Mouse (Mus musculus): Measurements from ENCODE around the gene Zdhhc19.

Zdhhc19 gene

DNA sequence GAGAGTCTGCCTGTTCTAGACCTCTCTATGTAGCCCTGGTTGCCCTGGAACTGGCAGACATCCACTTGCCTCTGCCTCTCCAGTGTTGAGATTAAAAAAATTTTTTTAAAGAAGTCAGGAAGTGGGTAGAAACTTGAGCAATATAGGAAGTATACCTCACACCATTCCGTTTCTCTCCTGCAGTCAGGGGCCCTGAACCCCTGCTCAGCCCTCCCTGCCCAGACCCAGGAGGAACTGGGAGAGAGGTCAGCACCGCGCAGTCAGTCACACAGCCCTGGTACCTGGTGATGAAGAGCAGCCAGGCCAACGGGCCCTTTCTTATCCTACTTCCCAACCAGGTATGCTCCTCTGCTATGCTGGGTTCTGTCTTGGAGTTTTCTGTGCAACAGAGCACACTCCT lies 54.0 kb downstream of the Zdhhc19 start:
- DNase-seq (ENCODE audit: low spot score in 2 of 2) = no peak

DNA sequence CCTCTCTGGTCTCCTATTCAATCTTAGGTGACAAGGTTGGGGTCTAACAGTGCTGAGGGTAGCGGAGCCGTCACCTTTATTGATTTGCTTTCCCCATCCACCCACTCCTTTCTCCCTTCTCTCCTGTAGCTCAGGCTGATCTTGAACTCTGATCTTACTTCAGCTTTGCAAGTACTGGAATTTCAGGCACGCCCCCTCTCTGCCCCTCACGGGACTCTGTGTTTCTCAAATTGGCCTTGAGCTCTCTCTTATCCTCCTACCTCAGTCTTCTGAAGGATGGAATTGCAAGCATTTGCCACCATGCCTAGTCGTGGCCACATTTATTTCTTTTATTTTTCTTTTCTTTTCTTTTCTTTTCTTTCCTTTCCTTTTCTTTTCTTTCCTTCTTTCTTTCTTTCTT lies 54.4 kb downstream of the Zdhhc19 start:
- DNase-seq (ENCODE audit: low spot score in 2 of 2) = no peak

DNA sequence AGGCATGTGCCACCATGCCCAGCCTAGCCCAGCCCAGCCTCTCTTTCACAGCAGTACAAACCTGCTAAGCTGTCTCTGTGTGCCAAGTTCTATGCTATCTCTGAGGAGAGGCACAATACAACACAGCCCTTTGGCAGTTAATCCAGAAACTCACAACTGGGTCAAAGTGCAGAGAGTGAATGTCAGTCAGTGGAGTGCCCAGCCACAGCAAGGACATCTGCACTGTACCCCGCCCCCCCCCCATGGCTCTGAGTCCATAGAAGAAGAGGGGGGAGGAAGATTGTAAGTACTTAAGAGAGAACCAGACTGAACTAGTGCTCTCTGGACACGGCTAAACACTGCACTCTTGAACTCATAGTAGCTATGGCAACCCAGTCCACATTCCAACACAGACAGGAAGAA lies 55.3 kb downstream of the Zdhhc19 start:
- DNase-seq (ENCODE audit: low spot score in 2 of 2) = no peak

DNA sequence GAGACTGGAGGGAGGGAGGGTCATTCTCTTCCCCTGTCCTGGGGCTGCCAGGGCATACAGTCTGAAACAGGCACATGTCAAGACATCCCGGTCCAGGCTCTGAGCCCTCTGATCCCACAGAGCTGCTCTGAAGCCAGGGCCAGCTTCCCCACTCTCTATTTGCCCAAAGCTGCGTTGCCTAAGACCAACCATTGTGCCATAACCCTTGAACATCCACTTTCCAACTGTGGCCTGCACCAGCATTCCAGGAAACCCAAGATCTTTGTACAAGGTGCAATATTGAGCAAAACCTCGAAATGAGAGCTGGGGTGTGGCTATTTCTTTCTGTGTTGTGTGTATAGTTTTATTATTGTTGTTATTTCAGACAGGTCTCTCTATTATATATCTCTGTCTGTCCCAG lies 59.5 kb downstream of the Zdhhc19 start:
- DNase-seq (ENCODE audit: low spot score in 2 of 2) = no peak

DNA sequence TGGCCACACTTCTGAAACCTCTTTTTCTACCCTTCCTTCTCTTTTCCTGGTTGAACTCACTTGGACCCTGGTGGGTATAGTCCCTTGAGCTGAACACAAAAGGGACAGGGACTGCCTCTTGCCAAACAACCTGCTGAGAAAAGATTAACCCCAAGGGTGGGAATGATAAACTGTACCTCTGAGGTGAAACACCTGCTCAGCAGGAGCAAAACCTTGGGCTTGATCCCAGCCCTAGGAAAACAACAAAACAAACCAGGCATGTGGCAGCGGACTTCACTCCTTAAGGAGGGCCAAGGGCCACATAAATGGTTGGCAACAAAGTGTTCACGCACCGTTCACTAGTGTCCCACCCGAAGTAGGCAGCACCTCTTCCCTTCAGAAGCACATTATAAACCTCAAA lies 63.4 kb downstream of the Zdhhc19 start:
- no peak for DNase-seq (ENCODE audit: low spot score in 2 of 2)

DNA sequence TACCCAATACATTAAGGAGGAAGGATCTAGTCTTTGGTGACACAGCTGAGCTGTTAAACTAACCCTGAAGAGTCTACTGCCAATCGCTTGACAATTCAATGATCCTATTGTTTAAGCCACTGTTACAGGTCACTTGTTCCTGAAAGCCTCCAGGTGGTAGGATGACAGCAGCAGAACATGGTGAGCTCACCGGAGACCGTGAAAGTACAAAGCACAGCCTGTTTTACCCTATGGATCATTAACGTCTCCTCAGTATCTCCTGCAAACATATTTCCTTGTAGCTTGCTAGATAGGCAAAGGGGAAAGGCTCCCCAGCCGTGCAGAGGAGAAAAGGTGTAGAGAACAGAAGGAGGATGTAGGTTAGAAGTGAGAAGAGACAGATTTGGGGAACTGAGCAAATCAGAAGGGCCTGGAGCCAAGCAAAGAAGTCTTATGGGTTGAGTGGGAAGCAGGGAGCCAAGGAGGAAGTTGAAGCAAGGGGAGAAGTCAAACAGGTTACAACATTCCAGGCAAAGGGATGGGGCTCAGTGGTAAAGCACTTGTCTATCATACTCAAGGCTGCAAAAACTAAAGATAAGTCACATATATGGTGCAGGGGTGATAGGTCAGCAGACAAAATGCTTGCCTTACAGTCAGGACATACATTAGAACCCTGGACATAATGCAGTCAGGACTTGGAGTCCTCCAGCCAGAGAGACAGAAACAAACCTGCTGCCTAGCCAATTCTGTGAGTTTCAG lies 67.2 kb downstream of the Zdhhc19 start:
- no peak for DNase-seq (ENCODE audit: low spot score in 2 of 2)

DNA sequence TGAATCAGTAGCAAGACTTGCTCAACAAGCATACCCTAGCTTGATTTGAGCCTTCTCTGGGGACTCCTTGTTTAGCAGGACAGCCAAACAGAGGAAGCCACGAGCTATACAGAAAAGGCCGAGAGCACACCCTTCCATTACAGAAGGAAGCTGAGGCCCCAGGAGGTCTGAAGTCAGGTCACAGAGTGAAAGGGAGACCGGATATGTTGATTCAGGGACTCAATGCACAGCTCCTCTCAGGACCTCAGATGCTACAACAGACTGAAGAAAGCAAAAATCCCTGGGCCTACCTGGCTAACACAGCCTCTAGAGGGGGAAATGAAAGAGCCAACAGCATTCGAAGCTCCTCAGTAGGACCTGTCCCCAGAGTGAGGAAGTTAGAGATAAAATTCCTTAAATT lies 71.2 kb downstream of the Zdhhc19 start:
- DNase-seq (ENCODE audit: low spot score in 2 of 2) = no peak

DNA sequence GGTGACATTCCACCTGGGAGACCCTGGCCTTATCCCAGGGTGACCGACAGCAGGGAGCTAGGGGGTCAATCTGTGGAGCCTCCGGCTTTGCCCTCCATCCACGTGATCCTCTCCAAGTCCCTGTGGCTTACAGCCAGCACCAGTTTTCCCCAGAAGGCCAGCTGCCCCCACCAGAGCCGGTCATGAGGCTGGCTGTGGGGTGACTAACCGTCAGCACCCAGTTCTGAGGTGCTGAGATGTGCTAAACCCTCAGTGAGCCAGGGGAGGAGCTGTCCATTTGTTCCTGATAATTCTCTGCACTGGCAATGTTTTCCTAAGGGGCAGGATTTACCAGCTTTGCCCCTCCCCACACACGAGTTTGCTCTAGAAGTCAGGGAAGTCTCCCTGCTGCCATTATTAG lies 72.3 kb downstream of the Zdhhc19 start:
- no peak for DNase-seq (ENCODE audit: low spot score in 2 of 2)

DNA sequence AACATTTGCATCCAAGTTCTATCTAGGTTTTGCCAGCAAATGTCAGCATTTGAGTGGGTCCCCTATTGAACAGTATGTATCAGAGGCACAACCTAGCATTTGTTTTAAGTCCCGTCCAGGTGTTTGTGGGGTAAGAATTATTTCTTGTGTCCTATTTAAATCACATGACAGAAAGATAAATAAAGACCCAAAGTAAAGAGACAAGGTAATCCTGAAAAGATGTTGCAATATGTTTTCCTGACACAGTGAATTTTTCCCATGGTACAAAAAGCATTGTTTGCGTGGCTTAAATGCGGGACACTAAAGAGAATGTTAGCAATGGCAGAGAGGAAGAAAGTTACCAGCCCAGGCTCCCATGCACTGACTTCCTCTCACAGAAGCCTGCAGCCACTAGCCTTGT lies 74.0 kb downstream of the Zdhhc19 start:
- no peak for DNase-seq (ENCODE audit: low spot score in 2 of 2)

DNA sequence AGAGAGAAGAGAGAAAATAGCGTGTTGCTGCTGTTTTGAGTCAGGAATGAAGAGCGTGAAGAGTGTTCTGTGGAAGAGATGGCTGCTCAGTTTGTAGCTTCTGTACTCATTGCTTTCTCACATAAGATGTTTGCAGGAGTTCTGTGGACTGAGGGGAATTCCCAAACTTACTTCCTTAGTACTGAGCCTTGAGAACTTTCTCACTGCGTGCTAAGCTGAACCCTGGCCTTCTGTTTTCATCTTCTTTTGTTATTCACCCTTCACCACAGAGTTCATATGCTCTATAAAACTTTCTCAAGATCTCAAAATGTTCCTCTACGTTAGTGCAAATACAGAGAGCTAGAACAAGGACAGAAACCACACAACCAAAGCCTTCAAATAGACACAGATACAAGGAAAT lies 76.5 kb downstream of the Zdhhc19 start:
- no peak for DNase-seq (ENCODE audit: low spot score in 2 of 2)

DNA sequence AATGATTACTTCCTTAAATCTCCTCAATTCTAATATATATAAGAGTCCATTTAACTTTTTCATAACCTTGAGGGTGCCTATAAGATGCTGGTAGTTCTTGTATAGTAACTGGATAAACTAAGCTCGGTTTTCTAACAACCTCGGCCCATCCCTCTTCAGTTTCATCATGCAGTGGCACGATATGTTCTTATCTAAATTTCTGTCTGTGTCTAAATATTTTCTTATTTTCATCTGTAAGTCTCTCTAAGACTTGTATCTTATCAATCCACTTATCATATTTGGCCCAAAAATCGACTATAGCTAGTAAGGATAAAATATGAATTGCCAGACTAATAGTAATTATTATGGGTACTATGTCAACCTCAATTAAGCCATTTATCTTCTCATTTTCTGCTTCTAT lies 90.4 kb downstream of the Zdhhc19 start:
- no peak for DNase-seq (ENCODE audit: low spot score in 2 of 2)

DNA sequence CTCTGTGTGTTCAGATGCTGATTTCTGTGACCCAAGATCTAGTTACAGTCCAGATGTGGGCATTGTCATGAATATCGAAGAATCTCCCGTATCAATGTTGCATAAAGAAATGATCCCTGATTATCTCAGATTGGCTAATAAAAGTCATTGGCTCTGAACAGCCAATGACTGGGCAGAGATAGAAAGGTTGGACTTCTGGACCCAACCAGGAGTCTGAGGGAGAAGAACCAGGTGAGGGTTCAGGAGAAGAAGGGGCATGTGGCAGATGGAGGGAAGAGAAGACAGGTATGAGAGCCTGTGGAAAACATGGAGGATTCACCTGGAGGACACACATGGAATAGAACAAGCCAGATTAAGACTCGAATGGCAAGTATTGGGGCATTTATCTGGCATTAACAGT lies 92.5 kb downstream of the Zdhhc19 start:
- DNase-seq (ENCODE audit: low spot score in 2 of 2) = no peak

DNA sequence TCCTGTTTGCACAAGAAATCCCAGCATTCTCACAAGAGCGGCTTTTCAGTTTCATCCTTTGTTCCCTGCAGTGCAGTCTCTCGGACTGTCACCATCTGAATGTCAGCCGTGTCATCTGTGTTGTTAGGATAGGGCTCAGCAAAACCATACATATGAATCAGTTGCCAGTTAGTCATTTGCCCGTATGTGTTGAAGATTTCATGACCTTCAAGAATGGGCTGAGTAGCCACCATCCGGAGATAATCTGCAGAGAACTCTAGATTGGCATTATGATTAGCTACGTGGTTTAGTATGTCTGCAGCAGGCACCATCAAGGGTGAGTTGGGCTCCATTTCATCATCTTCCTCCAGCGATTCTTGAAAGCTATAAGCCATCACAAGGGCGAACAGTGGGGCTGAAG lies 95.5 kb downstream of the Zdhhc19 start:
- no peak for DNase-seq (ENCODE audit: low spot score in 2 of 2)

DNA sequence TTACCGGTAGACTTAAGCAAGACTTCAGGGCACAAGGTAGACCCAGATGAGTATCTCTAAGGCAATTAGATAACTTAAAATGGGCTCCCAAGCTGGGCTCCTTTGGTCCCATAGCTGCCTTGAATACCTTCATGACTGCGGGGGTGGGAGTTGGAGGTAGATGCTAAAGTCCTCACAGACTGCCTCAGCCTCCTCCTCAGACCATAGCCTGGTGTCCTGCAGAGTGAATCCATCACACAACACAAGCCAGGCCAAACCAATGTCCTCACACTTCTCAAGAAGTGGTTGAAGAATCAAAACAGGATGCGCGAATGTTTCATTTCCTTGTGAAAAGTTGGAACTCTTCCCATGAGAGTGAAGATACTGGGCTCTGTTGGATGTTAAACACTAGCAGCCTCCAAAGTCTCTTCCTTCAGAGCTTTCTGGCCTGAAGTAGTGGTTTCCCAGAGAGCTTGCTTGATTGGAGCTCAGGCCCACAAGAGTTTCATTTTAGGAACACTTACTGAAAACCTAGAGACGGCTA lies 97.3 kb downstream of the Zdhhc19 start:
- no peak for DNase-seq (ENCODE audit: low spot score in 2 of 2)

DNA sequence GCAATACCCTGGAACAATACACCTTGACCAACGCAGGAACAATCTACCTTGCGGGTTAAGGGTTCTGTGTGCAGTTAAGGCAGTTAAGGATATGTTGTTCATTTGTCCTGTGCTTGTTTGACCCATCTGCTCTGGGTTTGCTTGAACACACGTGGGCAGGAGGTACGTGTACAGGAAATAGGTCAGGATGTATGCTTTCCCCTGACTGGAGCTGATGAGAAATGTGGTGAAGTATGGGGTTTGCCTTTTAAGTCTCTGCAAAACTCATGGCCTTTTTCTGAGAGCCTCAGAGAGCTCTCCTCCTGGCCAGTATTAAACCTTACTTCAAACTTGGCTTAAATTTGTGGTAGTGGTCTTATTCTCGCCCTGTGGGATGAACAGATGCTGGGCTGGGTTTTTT lies 97.9 kb downstream of the Zdhhc19 start:
- no peak for DNase-seq (ENCODE audit: low spot score in 2 of 2)

DNA sequence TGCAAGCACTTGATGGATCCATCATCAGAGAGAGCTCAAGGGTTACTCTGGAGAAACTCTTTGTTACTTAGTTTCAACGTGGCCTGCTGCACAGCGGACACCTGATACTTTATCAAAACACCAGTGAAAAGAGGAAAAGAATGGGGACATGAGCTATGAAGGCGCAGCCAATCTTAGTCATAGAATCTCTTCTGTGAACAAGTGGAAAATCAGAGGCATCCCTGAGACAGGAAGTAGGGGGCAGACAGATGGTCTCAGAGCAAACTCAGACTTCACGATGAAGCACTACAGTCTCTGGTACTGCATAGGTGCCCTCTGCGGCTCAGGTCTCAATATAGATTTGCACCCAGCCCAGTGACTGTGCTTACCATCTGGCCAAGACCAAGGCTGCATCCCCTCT lies 98.6 kb downstream of the Zdhhc19 start:
- no peak for DNase-seq (ENCODE audit: low spot score in 2 of 2)

DNA sequence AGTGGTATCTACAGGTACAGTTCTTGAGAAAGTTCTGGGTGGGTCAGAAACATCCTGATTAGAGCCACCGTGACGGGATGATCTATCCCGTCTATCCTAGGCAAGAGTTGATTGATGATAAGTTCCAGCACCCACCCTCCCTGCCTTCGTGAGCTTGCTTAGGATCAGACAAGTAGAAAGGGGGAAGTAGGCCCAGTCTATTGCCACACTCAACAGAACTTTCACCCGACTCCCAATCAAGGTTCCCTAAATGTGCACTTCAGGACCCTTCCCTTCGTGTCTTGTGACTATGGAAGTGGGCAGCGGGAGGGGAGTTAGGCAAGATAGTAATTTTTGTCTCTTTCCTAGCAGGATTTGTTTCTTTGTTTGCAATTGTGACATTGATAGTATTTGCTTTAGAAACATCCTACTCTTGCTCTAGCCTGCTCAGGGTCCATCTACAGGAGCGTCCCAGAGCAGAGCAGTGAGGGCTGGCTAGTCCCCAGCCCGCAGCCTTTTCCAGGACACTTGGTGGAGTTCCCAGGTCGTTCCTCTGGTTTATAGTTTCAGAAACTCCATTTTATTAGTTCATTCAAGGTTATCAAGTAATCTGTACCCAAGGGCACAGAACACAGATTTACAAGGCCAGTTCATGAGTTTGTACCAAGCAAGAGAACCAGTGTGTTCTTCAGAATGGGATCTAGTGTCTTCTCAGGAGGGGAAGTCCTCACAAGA lies 99.2 kb downstream of the Zdhhc19 start:
- DNase-seq (ENCODE audit: low spot score in 2 of 2) = no peak

DNA sequence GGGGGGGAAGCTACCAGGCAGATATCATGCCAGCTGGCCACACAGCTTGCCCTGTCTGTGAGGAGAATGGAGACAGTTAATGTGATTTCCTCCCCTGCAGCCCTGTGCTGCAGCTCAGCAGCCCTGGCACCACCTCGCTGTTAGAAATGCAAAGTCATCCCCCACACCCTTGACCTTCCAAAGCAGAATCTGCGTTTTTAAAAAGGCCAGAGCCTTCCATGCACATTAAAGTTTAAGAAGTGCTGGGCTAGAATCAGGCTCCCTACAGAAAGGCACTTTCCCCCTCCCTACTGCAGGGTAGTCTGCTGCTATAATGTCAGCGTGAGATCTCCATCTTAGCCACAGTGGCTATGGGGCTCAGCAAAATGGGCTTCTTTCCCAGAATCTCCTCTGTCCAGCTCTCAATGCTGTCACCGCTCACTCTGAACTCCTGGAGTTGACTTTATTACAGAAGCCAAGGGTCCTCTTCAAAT lies 101.9 kb downstream of the Zdhhc19 start:
- DNase-seq (ENCODE audit: low spot score in 2 of 2) = peak; percentile 39 to 48

DNA sequence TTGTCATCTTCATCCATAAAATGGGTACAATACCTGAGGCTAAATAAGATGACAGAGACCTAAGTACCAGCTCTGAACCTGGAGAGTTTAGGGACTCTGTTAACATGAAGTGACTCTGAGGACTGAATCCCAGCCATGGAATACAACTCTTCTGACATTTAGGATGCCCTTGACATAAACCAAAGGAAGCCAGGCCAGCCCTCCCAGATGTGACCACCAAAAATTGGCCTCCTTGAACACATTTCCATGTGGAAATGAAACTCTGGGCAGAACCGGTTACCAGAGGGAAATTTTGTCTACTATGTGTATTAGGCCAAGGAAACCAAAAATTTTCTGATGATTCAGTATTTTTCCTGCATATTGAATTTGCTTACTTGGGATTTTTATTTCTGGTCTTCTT lies 103.1 kb downstream of the Zdhhc19 start:
- no peak for DNase-seq (ENCODE audit: low spot score in 2 of 2)

DNA sequence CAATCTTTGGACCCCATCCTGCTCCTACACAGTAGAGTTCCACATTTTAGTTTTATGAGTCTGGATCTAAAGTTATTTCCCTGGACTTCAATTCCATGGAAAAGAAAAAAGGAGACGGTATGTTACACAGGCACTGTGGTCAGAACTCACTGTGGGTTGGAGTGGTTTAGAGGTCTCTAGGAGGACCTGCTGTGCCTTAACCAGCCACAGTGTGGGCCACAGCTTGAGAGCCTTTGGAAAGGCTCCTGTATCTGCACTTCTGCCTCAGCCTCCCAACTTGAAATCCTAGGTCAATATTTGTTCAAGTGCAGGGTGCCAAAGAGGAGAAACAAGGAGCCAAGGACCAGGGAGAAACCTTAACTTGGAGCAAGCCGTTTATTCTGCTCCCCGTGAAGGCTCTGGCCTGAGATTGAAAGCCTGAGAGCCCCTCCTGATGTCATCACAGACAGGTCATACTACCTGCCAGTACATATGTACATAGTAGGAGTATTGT lies 106.2 kb downstream of the Zdhhc19 start:
- DNase-seq (ENCODE audit: low spot score in 2 of 2) = no peak

DNA sequence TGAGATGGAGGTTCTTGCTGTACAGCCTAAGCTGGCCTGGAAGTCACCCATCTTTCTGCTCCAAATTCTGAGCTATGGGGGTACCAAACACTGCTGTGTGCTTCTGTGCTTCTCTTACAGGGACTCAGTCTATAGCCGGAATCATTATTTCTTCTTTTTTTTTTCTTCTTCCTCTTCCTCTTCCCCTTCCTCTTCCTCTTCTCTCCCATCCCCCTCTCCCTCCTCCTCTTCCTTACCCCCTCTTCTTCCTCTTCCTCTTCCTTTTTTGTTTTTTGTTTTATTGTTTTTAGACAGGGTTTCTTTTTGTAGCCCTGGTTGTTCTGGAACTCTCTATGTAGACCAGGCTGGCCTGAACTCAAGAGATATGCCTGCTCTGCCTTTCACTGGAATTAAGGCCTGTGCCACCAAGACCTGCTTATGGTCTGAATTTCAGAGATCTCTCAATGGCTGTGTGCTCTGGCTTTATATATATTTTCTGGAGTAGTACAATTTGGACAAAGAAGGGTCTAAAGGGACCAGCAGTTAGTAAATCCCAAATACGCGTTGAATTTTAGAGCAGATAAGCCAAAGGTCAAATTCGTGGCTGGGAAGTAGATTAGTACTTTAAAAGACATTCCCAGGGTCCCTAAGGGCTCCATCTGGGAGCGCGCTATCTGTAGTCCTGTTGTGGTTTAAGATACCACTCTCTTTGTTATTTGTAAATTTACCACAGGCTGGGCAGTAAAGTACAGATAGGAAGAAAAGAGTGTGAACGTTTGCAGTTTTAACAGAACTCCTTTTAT lies 111.7 kb downstream of the Zdhhc19 start:
- DNase-seq (ENCODE audit: low spot score in 2 of 2) = no peak

DNA sequence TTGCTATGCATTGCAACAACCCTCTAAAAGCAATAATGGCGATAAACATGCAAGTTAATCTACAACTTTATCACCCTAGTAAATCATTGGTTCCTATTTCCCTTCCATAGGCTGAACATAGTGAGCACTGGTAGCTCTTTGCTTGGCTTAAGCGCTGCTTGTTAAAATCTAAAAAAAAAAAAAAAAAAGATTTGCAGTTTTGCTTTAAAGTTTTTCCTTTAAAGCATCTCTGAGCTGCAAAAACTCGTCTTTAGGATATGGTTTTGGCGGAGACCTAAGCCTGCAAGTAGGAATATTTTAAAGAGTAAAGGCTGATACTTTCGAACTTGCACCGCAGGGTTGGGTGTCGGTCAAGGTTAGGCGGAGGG lies 112.3 kb downstream of the Zdhhc19 start:
- no peak for DNase-seq (ENCODE audit: low spot score in 2 of 2)

Measured in spleen, postnatal 10 days (tissue).